Mouse (Mus musculus): ENCODE results near the gene Olfr70. TPM values are rescaled to one million over a fixed set of nuclear protein-coding genes. Genes with fewer than 3 reads are reported as not detected.

Olfr70 gene
- not detected for total RNA-seq (2021)

DNA sequence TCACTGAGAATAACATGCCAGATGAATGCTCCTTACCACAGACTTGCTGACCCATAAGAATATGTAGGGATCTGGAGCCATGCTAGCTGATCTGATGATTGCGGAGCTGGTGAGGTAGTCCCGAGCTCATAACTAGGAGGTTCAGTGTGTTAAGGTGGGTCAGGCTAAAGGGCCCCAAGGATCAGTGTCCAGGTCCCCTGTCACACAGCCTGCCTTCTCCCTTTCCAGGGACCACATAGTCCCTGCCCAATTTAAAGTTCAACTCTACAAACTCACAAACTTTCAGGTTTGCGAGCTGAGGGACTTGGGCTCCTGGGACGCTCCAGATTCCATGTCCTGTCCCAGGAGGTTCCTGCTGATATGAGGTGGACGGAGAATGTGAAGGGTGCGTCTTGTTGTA lies at the start of gene Olfr70:
Gene Olfr70, minus strand, starts transcription at position 101 of the 400 bp plus-strand sequence.
- no peak for DNase-seq (ENCODE audit: low spot score in 2 of 2)
- intact Hi-C loops (cut with DNase I) = no loop called here

DNA sequence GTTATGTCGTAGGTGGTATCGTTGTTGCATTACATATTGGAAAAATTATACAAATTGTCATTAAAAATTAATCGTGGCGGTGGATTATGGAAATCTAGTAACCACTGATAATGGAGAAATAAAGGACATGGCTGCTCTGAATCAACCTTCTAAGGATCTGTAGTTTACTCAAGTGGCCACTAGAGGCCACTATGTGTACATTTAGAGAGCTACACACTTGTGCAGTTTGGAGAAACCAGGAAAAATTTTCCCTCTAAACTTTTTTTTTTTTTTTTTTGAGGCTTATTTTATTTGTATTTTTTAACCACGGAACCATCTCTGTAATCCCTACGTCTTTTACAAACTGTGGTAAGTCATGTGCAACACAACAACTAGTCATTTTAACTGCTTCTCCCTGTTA lies 44.6 kb upstream of the Olfr70 start:
- intact Hi-C loops (cut with DNase I) = loop anchor here (5.0 kb wide), 1 partner anchor 117 kb away; no protein-coding TSS in a partner anchor
- DNase-seq (ENCODE audit: low spot score in 2 of 2) = peak in 1 of 2 experiments; percentile 42

DNA sequence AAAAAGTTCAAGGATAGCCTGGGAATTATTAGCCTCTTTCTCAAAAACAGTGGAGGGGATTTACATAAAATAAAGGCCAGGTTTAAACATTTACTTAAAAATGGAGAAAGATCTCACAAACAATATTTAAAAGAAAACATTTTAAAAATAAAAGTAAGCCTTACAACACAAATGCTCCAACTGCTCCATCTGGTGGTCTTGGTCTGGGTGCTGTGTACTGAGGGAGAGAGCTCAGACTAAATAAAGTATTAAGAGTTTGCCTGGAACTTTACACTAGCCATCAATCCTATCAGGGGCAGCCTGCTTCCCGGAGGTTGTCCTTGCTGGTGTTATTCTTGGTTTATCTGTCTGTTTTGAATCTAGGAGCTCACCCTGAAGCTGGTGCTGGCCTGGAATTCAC lies 42.5 kb upstream of the Olfr70 start:
- DNase-seq (ENCODE audit: low spot score in 2 of 2) = no peak
- intact Hi-C loops (cut with DNase I) = no loop called here

DNA sequence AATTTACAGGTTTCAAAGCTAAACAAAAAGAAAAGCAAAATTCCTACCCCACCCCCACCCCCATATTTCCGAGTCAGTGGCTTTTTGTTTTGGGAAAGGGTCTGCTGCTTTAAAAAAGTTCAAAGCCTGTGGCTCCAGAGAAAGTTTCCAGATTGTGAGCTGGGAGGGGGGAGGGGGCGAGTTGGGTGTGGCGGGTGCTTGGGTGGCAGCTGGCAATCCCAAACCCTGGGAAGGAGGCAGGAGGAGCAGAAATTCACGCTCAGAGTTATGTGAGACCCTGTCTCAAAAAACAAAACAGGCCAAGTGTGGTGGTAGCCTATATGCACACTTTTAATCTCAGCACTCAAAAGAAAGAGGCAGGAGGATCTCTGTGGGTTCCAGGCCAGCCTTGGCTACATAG lies 42.0 kb upstream of the Olfr70 start:
- intact Hi-C loops (cut with DNase I) = no loop called here

DNA sequence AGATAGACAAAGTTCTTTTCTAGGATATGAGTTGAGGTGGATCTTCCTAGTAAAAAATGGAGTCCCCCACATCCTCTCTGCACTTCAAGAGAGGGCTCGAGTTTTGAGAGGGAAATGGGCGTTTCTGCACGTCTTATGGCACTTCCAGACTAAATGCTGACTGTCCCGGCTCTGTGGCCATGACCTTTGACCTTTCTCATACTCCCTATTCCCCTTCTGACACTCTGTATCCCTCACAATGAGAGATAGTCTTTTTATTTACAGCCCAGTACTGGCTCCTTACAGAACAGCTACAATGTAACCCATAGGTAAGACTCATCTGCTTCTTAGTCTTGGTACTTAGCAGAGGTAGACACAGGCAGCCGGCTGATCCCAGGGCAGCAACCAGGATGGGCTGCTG lies 40.9 kb upstream of the Olfr70 start:
- DNase-seq (ENCODE audit: low spot score in 2 of 2) = no peak
- intact Hi-C loops (cut with DNase I) = no loop called here

More for the DNA sequence above, 42.0 kb upstream of the Olfr70 start:
- DNase-seq (ENCODE audit: low spot score in 2 of 2) = no peak

DNA sequence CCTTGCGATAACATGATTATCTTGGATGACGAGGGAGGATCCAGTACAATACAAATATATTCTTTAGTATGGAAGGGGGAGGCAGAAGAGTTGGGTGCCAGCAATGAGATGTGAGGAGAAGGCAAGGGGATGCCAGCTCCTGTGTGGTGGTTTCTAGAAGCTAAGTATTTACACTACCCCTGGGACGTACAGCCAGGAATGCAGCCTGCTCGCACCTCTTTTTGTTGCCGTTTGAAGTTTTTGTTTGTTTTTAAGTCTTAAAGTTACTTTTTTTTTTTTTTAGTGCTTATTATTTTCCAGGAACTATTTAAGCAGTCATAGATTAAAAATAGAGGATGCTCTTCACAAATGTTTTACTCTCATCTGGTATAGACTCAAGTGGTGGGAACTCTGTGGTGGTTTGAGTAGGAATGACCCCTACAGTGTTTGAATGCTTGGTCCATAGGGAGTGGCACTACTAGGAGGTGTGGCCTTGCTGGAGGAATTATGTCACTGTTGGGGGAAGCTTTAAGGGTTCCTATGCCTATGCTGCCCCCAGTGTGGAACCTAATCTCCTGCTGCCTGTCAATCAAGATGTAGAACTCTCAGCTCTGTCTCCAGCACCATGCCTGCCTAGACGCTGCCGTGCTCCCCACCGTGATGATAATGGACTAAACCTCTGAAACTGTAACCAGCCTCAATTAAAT lies 38.5 kb upstream of the Olfr70 start:
- DNase-seq (ENCODE audit: low spot score in 2 of 2) = no peak
- intact Hi-C loops (cut with DNase I) = no loop called here

DNA sequence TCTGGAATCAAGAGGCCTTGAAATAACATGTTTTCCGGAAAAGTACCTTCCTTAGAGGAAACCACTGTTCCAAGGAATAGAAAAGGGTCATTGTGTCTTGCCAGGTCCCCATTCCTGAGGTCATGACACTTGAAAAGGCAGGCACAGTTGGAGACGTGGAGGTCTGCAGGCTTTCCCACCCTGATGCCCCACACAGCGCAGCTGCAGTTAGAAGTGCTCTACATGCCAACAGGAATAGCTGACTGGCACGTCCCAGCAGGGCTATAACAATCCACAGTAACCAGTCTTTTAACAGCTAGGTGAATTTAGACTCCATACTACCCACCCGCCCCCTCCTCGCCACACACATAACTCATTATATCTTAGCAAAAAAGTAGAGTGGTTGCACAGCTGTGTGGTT lies 36.5 kb upstream of the Olfr70 start:
- no peak for DNase-seq (ENCODE audit: low spot score in 2 of 2)
- intact Hi-C loops (cut with DNase I) = no loop called here

DNA sequence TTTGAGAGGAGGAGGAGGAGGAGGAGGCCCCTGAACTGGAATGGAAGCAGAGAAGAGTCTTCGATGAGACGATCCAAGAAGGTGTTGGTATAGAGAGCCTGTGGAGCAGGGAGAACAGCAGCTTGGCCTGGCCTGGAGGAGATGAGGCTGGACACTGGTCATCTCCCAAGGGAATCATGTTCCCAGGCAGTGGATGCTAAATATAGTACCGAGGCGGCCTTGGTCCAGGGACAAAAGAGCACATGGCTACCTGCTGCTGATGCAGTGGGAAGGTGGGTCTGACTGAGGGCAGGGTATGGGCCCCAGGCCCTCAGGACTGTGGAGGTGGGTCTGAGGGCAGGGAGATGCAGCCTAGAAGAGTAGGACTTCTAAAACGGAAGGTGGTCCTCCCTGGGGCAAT lies 32.6 kb upstream of the Olfr70 start:
- DNase-seq (ENCODE audit: low spot score in 2 of 2) = peak in 1 of 2 experiments; percentile 0
- intact Hi-C loops (cut with DNase I) = no loop called here

DNA sequence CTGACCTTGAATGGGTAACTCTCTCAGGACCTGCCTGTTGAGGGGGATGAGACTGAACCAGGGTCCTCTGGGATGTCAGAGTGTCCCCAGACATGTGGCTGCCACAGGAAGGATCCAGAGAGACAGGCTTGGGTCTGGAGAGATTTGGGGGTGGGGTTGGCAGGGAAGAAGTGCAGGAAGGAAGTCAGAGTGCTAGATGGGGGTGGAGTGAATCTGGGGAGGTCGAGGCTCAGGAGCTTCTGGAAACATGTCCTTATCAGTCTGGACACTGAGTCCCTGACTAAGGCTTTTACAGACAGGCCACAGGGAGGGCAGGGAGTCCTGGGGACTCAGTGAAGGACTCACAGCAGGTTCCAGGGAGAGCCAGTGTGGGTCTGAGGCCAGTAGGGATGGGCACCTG lies 31.6 kb upstream of the Olfr70 start:
- no peak for DNase-seq (ENCODE audit: low spot score in 2 of 2)
- intact Hi-C loops (cut with DNase I) = no loop called here

DNA sequence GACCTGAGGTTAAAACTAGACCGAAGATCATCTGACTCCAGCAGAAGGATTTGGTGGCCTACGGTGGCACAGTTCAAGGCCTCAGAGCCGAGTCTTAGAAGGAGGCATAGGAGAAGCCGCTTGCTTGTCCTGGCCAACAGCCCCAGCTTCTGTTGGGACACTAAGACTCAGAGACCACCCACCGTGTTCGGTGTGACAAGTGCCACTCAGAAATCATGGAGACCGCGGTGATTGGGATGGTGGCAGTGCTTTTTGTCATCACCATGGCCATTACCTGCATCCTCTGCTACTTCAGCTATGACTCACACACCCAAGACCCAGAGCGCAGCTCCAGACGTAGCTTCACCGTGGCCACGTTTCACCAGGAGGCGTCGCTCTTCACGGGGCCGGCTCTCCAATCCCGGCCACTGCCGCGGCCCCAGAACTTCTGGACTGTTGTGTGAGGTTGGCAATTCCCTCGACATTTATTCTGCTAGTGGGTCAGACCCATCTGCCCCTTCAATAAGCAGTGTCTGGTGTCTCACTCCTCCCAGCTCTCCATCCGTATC lies 30.2 kb upstream of the Olfr70 start:
- no peak for DNase-seq (ENCODE audit: low spot score in 2 of 2)
- intact Hi-C loops (cut with DNase I) = no loop called here

DNA sequence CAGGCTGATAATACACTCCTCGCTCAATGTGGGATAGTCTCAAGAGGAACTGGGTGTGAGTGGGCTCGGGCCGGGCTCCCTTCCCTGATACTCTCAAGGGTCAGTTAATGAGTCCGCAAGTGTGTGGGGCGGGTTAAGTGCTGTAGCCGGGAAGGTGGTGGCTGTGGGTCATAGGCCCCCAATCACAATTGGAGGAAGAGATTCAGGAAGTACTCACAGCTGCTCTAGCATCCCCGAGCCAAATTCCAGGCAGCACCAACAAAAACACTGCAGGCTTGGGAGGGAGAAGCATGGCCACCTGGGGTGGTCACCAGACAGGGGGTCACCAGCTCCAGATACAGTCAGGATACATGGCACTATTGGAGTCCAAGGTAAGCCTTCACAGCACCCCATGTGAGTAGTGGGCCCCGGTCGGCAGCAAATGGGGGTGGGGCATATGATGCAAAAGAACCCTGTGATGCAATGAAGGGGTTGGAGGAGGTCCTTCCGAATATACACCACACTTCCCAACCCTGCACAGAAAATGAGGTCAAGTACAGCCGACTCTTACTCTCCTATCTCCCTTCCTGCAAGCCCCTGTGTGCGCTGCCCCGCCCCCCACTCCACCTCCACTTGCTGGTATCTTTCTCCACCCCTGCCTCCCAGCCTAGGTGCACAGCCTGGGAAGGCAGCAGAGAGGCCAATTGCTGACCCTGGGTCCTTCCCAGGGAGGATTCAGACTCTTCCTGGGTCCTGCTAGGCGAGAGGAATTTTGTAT lies 29.4 kb upstream of the Olfr70 start, which contains the start of gene Spaar:
Gene Spaar, plus strand, starts transcription at position 241 of the 757 bp plus-strand sequence.
- DNase-seq (ENCODE audit: low spot score in 2 of 2) = no peak
- intact Hi-C loops (cut with DNase I) = no loop called here

DNA sequence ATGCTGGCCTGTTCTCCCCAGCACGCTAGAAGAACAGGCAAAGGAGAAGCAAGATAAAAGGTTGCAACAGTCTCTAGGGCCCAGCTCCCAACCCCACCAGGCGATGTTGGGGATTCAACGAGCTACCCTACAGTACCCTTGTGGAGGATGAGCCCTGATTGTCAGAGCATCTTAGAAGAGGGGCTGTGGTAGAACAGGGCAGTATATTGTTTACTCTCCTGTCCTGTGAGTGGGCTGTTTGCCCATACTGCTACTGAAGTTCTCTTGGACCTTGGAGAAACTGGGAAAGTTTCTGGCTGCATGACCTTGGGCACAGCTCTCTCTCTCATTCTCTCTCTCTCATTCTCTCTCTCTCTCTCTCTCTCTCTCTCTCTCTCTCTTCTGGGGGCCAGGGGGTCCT lies 28.5 kb upstream of the Olfr70 start:
- no peak for DNase-seq (ENCODE audit: low spot score in 2 of 2)
- intact Hi-C loops (cut with DNase I) = no loop called here

DNA sequence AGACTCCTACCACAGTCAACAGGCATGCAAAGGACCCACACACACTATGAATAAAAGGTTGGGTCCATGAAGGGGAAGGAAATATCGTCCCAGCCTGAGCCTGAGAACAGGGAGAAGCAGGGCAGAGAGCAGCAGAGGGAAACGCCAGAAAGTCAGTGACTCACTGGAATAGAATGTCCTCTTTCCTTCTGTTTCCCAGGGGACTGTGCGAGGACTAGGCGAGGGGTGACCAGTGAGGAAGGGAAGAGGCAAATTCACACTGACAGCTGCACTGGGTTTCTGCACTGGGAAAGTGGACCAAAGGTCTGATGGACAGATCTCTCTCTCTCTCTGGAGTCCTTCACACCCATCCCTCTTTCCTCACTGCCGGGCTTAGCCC lies 28.0 kb upstream of the Olfr70 start:
- intact Hi-C loops (cut with DNase I) = no loop called here
- DNase-seq (ENCODE audit: low spot score in 2 of 2) = no peak

DNA sequence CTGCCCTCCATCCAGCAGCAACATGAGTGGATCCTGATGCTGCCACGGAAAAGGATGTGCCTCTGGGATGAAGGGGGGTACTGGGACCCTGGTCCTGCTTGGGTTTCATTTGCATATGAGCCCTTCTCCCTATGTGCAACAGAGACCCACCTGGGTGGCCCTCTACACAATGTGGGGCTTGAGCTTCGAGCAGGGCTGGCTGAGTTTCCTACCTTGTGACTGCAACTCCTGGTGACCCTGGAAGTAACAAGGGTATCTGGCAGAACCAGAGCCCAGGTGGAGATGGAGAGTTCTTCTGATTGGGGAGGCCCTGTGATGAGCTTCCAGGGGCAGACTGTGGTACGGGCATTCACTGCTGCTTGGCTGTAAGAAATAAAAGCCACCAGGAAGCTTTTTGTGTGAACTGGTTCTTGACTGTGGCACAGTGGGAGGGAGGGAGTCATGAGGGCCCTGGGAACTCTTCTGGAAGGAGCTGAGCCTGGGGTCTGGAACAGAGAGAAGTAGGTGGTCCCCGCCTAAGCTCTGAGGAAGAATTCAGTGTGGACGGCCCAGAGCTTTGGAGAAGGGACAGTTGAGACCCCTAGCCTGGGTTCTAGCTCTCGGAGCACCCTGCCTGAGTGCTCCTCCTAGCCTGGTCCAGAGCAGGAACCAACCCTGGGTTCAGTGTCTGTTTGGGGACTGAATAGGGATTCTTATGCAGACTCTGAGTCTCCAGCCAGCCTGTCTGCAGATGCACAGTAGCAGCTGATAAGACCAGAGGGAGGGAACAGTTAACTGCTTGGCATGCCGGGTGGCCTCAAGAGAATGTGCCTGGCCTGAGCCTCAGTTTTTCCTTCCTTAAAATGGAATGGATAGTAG lies 27.3 kb upstream of the Olfr70 start:
- DNase-seq (ENCODE audit: low spot score in 2 of 2) = no peak
- intact Hi-C loops (cut with DNase I) = no loop called here

DNA sequence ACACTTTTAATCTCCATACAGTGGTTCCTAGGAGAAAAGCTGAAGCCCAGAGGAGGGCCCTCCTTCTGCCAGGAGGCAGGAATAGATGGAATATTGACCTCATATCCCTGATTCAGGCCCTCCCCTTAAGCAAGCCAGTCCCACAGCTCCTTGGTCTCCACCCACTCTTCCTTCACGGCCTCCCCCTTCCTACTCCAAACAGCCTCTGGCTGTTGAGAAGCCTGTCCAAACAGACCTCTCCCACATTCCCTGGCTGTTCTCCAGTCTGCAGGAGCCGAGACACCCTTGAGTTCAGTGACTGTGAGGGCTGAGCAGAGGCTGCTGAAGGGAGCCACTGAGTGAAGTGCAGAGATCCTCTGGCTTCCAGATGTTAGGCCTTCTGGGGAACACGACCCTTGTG lies 26.4 kb upstream of the Olfr70 start, which contains the start of gene Hrct1:
Gene Hrct1, plus strand, starts transcription at position 194 of the 400 bp plus-strand sequence.
- DNase-seq (ENCODE audit: low spot score in 2 of 2) = peak in 1 of 2 experiments; percentile 61

DNA sequence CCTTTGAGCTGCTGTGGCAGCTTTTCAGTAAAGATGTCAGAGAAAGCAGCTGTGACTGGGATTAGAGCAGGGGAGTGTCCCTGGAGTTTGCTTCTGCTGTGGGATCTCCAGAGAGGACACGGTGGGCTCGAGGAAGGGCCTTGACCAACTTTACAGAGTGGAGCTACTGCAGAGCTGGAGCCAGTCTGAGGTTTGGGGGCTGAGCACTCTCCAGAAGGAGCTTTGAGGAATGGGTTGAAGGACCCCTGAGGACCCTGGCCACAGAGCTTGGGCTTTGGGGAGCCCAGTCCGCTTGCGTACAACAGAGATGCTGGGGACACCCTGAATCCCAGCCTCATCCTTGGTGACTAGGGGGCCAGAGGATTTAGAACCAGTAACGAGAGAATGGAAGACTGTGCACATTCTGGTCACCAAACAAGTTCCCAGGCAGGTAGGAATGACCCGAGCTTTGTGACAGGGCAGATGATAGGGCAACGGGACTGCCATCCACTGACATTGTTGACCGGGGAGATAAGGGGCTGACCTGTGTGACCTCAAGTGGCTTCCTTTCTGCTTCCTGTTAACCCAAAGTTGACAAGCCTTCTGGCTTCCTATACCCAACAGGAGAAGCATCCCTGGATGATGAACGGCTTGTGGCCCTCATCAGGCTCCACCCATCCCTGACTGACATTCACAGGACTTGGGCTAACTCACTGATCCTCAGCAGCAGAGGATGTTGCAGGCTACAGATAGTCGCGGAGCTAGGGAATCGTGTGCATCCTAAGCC lies 25.8 kb upstream of the Olfr70 start:
- no peak for DNase-seq (ENCODE audit: low spot score in 2 of 2)
- intact Hi-C loops (cut with DNase I) = no loop called here

More for the DNA sequence above, 26.4 kb upstream of the Olfr70 start, which contains the start of gene Hrct1:
- intact Hi-C loops (cut with DNase I) = no loop called here

DNA sequence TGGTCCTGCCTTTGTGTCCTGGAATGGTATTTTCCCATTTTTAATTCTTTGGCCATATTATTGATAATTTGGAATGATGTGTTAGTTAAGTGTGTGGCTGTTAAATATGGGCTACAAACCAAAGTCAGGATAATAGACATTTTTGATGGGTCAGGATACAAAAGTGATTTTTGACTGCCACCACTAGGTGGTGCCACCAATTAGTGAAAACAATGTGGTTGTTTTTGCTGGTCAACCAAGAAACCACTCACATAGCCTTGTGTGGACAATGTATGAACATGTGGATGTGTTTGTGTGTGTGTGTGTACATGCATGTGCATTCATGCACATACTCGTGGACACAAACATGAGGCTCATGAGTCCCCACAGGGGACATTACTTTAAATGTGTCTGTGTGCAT lies 24.2 kb upstream of the Olfr70 start:
- intact Hi-C loops (cut with DNase I) = no loop called here
- peak in 1 of 2 experiments; percentile 25 for DNase-seq (ENCODE audit: low spot score in 2 of 2)

DNA sequence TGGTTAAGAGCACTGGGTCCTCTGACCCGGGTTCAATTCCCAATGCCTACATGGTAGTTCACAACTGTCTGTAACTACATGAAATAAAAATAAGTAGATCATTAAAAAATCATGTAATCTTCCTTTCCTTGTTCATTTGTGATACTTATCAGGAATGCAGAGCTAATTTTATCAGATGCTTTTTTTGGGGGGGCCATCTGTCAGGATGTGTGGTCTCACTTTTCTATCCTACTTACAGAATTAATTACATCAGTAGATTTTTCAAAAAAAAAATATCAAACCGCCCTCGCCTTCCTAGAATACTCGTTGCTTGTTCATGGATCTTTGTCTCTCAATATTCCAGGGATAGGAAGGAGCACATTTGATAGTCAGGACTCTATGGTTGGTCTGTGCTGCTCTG lies 21.6 kb upstream of the Olfr70 start:
- peak in 1 of 2 experiments; percentile 46 for DNase-seq (ENCODE audit: low spot score in 2 of 2)
- intact Hi-C loops (cut with DNase I) = no loop called here

Data from left cerebral cortex, postnatal 25 days (tissue).